Mouse (Mus musculus) lung, embryonic 16.5 days (tissue): ENCODE data around the gene Sgca. TPM values are rescaled to one million over a fixed set of nuclear protein-coding genes. Genes with fewer than 3 reads are reported as not detected.

Experiments
- ATAC-seq: fragments of 200-750 bp; cut with Nextera tagmentation; 2 replicates; pipeline ENCODE4 v1.8.0; 2017; ENCODE audit warnings: low read depth, mild to moderate bottlenecking, moderate library complexity
- H3K27ac ChIP-seq: fragments of 300-500 bp; sonication (generic); 2 replicates; pipeline ENCODE4 v1.5.1; 2014; ENCODE audit warnings: mild to moderate bottlenecking, control low read depth, low read length
- H3K27me3 ChIP-seq: fragments of 300-500 bp; sonication (generic); 2 replicates; pipeline ENCODE4 v1.6.1; 2014; ENCODE audit warnings: low read depth, low read length, mixed read lengths; ENCODE audit not compliant: control insufficient read depth, insufficient read depth
- H3K36me3 ChIP-seq: fragments of 300-500 bp; sonication (generic); 2 replicates; pipeline ENCODE4 v1.6.1; 2014; ENCODE audit warnings: low read length; ENCODE audit not compliant: control insufficient read depth, insufficient read depth
- H3K4me1 ChIP-seq: fragments of 300-500 bp; sonication (generic); replicated peaks from 2 replicates; pipeline ENCODE4 v1.6.1; 2014; ENCODE audit warnings: low read length, mixed read lengths; ENCODE audit not compliant: control insufficient read depth, insufficient read depth
- H3K4me2 ChIP-seq: fragments of 300-500 bp; sonication (generic); 2 replicates; pipeline ENCODE4 v1.6.1; 2014; ENCODE audit warnings: low read depth, low read length, control low read depth
- H3K4me3 ChIP-seq: fragments of 300-500 bp; sonication (generic); 2 replicates; pipeline ENCODE4 v1.5.1; 2014; ENCODE audit warnings: mild to moderate bottlenecking, low read length, control low read depth
- H3K9ac ChIP-seq: fragments of 300-500 bp; sonication (generic); 2 replicates; pipeline ENCODE4 v1.6.1; 2014; ENCODE audit warnings: low read length, control low read depth
- H3K9me3 ChIP-seq: fragments of 300-500 bp; sonication (generic); 2 replicates; pipeline ENCODE4 v1.6.1; 2016; ENCODE audit warnings: low read length; ENCODE audit not compliant: control insufficient read depth
- WGBS: fragments of 180-500 bp; shearing (Covaris S2); extraction: QIAGEN DNeasy Blood & Tissue Kit; methylation state at CpG from one replicate; pipeline ENCODE4 v1.1.7; 2014; 5-methylcytosine and 5-hydroxymethylcytosine counted together
- polyA plus RNA-seq: library from polyadenylated mRNA; unstranded; fragments of >200 nt; fragmentation: Nextera tagmentation; extraction: Ambion mirVana; gene quantifications from 2 replicates; pipeline ENCODE4 v1.2.1, GENCODE M21; 2015

Sgca gene
- polyA plus RNA-seq, 1 experiment from 2014 or later = 1.4 TPM

DNA sequence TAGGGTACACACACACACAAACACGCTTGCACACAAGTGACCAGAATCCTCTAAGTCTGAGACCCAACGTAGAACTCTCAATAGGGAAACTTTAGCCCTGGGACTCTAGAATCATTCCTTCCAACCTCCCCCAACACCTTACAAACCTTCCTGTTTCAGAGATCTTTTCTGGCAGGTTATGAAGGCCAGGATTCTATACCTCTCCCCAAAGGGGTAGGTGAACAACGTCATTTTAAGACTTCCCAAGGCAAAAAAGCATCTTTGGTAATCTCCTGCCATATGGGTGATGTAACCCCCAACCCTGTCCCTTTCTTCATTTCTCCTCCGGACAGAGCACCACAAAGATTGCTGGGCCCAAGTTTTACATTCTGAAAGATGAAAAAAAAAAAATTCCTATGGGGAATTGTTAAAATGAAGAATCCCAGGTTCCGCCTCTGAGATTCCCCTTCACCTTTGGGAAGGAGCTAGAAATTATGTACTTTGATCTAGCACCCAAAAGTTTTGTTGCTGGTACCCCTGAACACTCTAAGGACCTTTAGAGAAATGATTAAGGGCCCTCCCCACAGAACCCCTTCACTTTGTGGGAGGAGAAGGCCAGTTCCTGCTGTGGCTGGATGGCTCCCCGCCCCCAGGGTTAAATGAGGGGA lies 14.1 kb upstream of the Sgca start:
- H3K9ac ChIP-seq = peak overlapping the region; percentile 93
- peak overlapping the region; percentile 94 for H3K27ac ChIP-seq
- no peaks in the 10 kb centered on the region for H3K36me3 ChIP-seq
- no peak for ATAC-seq
- 43% methylated on average over 6 of the region's 6 CpGs for WGBS
- H3K4me3 ChIP-seq = peak overlapping the region; percentile 89
- no peaks in the 10 kb centered on the region for H3K9me3 ChIP-seq
- no peaks in the 10 kb centered on the region for H3K27me3 ChIP-seq
- H3K4me2 ChIP-seq = peak overlapping the region; percentile 96
- H3K4me1 ChIP-seq = peaks cover 53% of the 10 kb centered on the region

DNA sequence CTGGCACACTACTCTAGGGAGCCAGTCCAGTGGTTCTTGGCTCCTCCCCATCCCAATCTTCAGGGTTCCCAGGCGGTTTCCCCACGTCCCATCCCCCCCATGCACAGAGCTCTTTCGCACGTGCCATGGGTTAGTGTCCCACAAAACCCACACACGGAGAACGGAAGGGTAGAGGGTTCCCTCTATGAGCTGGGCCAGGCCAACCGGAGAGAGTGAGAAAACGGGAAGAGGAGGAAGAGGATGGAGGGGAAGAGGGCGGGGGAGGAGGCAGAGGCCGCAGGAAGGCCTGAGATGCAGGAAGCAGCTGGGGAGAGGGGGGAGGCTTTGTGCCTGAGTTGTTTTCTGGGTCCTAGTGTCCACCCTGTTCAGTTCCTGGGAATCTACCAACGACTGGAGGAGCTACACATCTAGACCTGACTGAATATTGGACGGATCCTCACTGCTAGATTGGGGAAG lies 13.5 kb upstream of the Sgca start:
- Histone ChIP-seq H3K4me1 (peaks cover 47% of the 10 kb centered on the region), H3K9me3 (no peaks in the 10 kb centered on the region), H3K9ac (peak overlapping the region; percentile 93), H3K4me3 (peak overlapping the region; percentile 89), H3K27ac (peak overlapping the region; percentile 95), H3K36me3 (no peaks in the 10 kb centered on the region), H3K4me2 (peak overlapping the region; percentile 96), H3K27me3 (no peaks in the 10 kb centered on the region)
- peak; percentile 77 for ATAC-seq
- 1% methylated on average over 12 of the region's 12 CpGs for WGBS

DNA sequence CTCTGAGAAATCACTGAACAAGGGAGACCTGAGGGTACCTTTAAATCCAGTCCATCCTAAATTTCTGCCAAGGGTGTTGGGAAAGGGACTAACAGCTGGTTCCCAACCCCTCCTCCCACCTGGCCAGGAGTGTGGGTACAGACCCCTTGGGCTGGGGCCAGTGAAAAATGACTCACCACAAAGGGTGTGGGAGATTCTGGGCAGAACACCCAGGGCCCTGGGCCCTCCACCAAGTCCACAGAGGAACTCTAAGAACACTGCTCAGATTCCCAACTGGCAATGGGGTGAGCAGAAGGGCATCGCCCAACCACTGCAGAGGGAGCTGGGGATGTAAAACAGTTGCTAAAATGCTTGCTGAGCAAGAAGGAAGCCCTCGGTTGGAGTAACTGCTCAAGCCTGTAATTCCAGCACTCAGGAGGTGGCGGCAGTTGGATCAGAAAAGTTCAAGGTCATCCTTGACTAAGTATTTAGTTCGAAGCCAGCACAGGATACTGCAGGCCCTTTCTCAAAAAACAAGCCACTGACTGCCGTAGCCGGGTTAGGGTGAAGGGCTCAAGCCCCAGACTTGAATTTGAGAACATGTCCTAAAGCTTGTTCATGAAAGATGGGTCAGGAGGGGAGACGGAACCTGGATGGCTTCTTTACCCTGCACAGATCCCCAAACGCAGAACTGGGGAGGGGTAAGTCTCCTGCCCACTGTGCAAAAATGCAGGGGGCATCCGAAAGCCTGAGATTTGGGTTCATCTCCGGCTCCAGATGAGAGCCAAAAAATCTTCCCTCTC lies 12.8 kb upstream of the Sgca start:
- no peak for ATAC-seq
- H3K27ac ChIP-seq = peak overlapping the region; percentile 95
- H3K4me3 ChIP-seq = peak overlapping the region; percentile 89
- peaks cover 40% of the 10 kb centered on the region for H3K4me1 ChIP-seq
- H3K4me2 ChIP-seq = peak overlapping the region; percentile 96
- peak overlapping the region; percentile 70 for H3K9ac ChIP-seq
- WGBS = 14% methylated on average over 10 of the region's 10 CpGs
- H3K36me3 ChIP-seq = no peaks in the 10 kb centered on the region
- no peaks in the 10 kb centered on the region for H3K27me3 ChIP-seq
- H3K9me3 ChIP-seq = no peaks in the 10 kb centered on the region

DNA sequence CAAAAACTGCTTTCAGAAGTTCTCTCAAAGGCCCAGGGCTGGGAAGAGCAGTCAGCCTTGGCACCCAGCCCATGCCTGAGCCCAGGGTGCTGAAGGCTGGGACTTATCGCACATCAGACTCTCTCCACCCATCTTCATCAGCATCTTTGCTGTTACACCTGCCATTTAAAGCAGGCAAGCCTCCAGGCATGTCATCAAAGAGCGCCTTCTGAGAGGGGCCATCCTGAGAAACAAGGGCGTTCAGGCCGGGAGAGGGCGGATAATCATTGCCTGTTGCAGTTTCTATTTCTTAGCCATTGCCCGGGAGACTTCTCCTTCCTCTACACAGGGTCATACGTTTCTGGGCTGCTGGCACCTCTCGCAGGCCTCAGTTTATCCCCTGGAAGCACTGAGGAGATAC lies 11.7 kb upstream of the Sgca start:
- no peak overlapping the region for H3K4me3 ChIP-seq
- H3K27me3 ChIP-seq = no peaks in the 10 kb centered on the region
- H3K4me2 ChIP-seq = no peak overlapping the region
- peaks cover 29% of the 10 kb centered on the region for H3K4me1 ChIP-seq
- 83% methylated on average over 8 of the region's 8 CpGs for WGBS
- H3K27ac ChIP-seq = no peak overlapping the region
- H3K9ac ChIP-seq = no peak overlapping the region
- no peak for ATAC-seq
- no peaks in the 10 kb centered on the region for H3K9me3 ChIP-seq
- H3K36me3 ChIP-seq = no peaks in the 10 kb centered on the region

DNA sequence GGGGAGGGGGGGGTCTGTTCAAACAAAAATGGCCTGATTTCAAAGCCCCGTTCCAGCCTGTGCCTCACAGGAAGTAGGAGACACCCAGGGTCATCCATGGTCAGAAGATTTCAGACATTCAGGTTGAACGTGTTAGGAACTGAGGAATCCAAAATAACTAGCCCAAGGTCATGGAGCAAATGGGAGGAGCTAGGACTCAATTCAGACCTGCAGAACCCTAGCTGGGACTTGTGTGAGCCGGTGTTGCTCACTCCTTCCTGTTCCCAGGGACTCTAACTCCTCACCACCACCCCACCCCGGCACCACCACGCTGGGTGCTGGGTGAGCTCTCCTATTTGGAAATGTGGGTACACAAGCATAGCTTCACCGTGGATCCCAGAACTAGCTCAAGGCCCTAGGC lies 11.2 kb upstream of the Sgca start:
- Histone ChIP-seq H3K4me3 (no peak overlapping the region), H3K4me1 (peaks cover 28% of the 10 kb centered on the region), H3K9me3 (no peaks in the 10 kb centered on the region), H3K9ac (no peak overlapping the region), H3K27me3 (no peaks in the 10 kb centered on the region), H3K36me3 (no peaks in the 10 kb centered on the region), H3K4me2 (no peak overlapping the region), H3K27ac (no peak overlapping the region)
- WGBS = 43% methylated on average over 6 of the region's 6 CpGs
- ATAC-seq = no peak

DNA sequence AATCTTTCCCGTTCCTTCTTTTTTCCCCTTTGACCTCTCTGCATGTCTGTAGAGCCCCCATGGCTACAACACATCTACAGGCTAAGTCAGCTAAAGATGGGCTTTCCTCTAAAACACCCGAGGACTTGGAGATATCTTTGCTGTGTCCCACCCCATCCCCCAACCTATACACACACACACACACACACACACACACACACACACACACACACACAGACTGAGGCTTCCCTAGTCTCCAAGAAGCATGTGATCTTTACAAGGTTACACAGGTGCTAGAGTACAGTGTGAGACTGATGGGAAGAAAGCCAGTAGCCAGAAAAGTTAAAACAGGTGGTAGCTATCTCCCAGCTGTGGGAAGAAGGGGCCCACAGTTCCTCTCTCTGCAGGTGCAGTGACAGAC lies 10.3 kb upstream of the Sgca start:
- Histone ChIP-seq H3K4me1 (peaks cover 25% of the 10 kb centered on the region), H3K9ac (no peak overlapping the region), H3K27ac (no peak overlapping the region), H3K4me3 (no peak overlapping the region), H3K9me3 (no peaks in the 10 kb centered on the region), H3K4me2 (no peak overlapping the region), H3K27me3 (no peaks in the 10 kb centered on the region), H3K36me3 (no peaks in the 10 kb centered on the region)
- ATAC-seq = no peak
- WGBS = 44% methylated on average over 2 of the region's 2 CpGs

DNA sequence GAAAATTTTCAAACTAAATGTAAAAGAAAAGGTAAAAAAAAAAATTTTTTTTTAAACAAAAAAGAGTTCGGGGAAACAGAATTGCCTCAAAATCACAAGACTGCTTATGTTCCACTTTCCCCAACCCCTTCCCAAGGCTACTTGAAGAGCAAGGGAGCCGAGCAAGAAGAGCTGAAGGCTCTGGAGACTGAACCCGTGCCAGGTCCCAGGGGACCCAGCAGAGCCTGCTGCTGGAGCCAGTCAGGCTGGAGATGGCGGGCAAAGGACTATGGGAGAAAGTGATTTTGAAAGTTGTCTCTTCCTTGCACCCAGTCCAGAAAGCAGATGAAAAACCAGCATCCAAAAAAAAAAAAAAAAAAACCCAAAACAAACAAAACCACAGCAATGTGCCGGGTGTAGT lies 9.7 kb upstream of the Sgca start:
- H3K4me1 ChIP-seq = peaks cover 25% of the 10 kb centered on the region
- H3K4me3 ChIP-seq = no peak overlapping the region
- no peak overlapping the region for H3K4me2 ChIP-seq
- 63% methylated on average over 5 of the region's 5 CpGs for WGBS
- no peak overlapping the region for H3K9ac ChIP-seq
- ATAC-seq = no peak
- no peaks in the 10 kb centered on the region for H3K27me3 ChIP-seq
- no peak overlapping the region for H3K27ac ChIP-seq
- no peaks in the 10 kb centered on the region for H3K9me3 ChIP-seq
- no peaks in the 10 kb centered on the region for H3K36me3 ChIP-seq

DNA sequence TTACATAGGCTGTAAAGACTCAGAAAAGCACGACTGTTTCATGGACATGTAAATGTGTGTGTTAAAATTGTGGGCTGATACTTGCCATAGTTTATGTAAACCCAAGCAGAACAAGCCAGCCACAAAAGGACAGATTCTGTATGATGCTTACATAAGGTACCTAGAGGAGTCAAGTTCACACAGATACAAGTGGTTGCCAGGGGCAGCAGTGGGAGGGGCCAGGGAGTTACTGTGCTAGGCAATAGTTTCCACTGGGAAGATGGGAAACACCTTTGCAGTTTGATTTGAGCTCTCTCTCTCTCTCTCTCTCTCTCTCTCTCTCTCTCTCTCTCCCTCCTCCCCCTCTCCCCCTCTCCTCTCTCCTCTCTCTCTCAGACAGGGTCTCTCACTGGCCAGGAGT lies 9.0 kb upstream of the Sgca start:
- no peaks in the 10 kb centered on the region for H3K36me3 ChIP-seq
- peaks cover 20% of the 10 kb centered on the region for H3K4me1 ChIP-seq
- no peaks in the 10 kb centered on the region for H3K9me3 ChIP-seq
- no peak for ATAC-seq
- no peaks in the 10 kb centered on the region for H3K27me3 ChIP-seq
- 32% methylated on average over 1 of the region's 1 CpGs for WGBS
- H3K9ac ChIP-seq = no peak overlapping the region
- H3K27ac ChIP-seq = no peak overlapping the region
- H3K4me3 ChIP-seq = no peak overlapping the region
- no peak overlapping the region for H3K4me2 ChIP-seq

DNA sequence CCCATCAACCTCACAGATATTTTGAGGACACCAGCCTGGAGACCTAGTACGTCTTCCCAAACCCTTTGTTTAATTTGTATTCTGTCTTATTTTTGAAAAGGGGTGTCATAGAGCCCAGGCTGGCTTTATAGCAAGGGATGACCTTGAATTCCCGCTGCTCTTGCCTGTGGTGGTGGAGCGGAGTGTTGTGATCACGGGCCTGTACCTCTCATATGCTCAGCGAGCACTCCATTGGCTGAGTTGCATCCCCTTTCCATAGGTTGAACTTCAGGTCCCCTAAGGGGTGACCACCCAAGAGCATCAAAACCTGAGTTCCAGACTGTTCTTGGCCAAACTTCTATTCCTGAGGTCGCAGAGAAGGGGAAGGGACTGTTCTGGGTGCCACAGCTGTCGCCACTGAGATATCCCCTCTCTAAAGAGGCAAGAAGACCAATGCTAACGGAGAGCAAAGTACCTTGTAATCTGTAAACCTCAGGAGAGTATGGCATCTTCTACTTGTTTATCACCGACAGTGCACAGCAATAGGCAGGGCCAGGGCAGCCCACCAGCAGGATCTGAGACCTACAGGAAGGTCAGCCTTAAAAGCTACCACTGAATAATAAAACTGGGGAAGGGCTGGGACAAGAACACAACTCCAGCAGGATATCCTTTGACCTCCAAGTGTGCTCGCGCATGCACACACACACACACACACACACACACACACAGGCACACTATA lies 3.5 kb upstream of the Sgca start:
- H3K9me3 ChIP-seq = no peaks in the 10 kb centered on the region
- no peaks in the 10 kb centered on the region for H3K36me3 ChIP-seq
- peaks cover 4% of the 10 kb centered on the region; the same call in 1 of the 2 replicates for H3K4me1 ChIP-seq
- H3K27ac ChIP-seq = no peak overlapping the region
- peak overlapping the region; percentile 37; the same call in 1 of the 2 replicates for H3K4me2 ChIP-seq
- H3K4me3 ChIP-seq = no peak overlapping the region
- H3K9ac ChIP-seq = 0 out of 2 replicates have a peak overlapping the region, but pooled peaks have one; percentile 5
- 75% methylated on average over 11 of the region's 11 CpGs for WGBS
- H3K27me3 ChIP-seq = no peaks in the 10 kb centered on the region
- ATAC-seq = peak; percentile 10; the same call in 1 of the 2 replicates
